Mouse (Mus musculus) thymus, adult 2 months (tissue): ENCODE data around the gene Susd6. TPM values are rescaled to one million over a fixed set of nuclear protein-coding genes. Genes with fewer than 3 reads are reported as not detected.
A peak's percentile ranks its signal among the peaks of the same experiment; 100 is the strongest.

Experiments used
- DNase-seq: peaks from one replicate; pipeline ENCODE4 v3.0.0; 2021
- H3K27ac ChIP-seq: fragments of 200-500 bp; 2 replicates; pipeline ENCODE4 v1.5.1; 2012; ENCODE audit warnings: low read length, control low read depth; ENCODE audit not compliant: control insufficient read depth, insufficient read depth
- H3K27me3 ChIP-seq: fragments of 200-500 bp; 2 replicates; pipeline ENCODE4 v1.6.1; 2012; ENCODE audit warnings: mild to moderate bottlenecking, low read length, moderate library complexity, mixed read lengths; ENCODE audit not compliant: control insufficient read depth, insufficient read depth
- H3K36me3 ChIP-seq: fragments of 200-500 bp; 2 replicates; pipeline ENCODE4 v1.6.1; 2012; ENCODE audit warnings: mild to moderate bottlenecking, low read length, moderate library complexity; ENCODE audit not compliant: control insufficient read depth, insufficient read depth
- H3K4me1 ChIP-seq: fragments of 200-500 bp; replicated peaks from 2 replicates; pipeline ENCODE4 v1.6.1; 2012; ENCODE audit warnings: low read length; ENCODE audit not compliant: control insufficient read depth, insufficient read depth
- H3K4me3 ChIP-seq: fragments of 200-500 bp; 2 replicates; pipeline ENCODE4 v1.5.1; 2012; ENCODE audit warnings: mild to moderate bottlenecking, low read length, control low read depth, moderate library complexity; ENCODE audit not compliant: control insufficient read depth, insufficient read depth
- CTCF ChIP-seq: fragments of 200-500 bp; IDR thresholded peaks from 2 replicates; pipeline ENCODE4 v1.5.1; 2012; ENCODE audit warnings: mild to moderate bottlenecking, control low read depth, low read length, moderate library complexity, borderline replicate concordance; ENCODE audit not compliant: control insufficient read depth, poor library complexity, insufficient read depth; ENCODE audit errors: extremely low read depth
- POLR2A ChIP-seq: fragments of 200-500 bp; IDR thresholded peaks from 2 replicates; pipeline ENCODE4 v1.6.1; 2012; ENCODE audit warnings: mild to moderate bottlenecking, low read length, control low read depth, moderate library complexity; ENCODE audit not compliant: control insufficient read depth, poor library complexity, insufficient read depth; ENCODE audit errors: extremely low read depth
- WGBS: fragments of 180-500 bp; shearing (Covaris S2); methylation state at CpG from one replicate; pipeline ENCODE4 v1.1.7; 2018; 5-methylcytosine and 5-hydroxymethylcytosine counted together
- polyA plus RNA-seq: library from polyadenylated mRNA; depleted of rRNA; stranded (reverse); fragments of >200 nt; gene quantifications from 2 replicates; pipeline ENCODE4 v1.2.3, GENCODE M21; 2012

The Susd6 gene
- polyA plus RNA-seq, 1 experiment, result 81.3 TPM

DNA sequence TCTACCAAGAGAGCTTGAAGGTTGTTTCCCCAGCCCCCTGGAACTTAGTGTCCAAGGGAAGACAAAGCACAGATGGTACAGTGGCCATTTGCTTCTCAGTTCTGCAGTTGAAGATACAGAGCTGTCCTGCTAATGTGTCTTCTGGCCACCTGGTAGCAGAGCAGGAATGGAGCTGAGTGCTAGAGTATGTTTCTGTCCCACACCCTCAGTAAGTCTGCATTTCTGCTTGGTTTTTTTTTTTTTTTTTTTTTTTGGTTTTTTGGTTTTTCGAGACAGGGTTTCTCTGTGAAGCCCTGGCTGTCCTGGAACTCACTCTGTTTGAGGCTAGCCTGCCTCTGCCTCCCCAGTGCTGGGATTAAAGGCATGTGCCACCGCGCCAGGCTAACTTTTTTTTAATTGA is 93.0 kb downstream of the Susd6 start:
- peaks cover 2% of the 10 kb centered on the region; the same call in 1 of the 2 replicates for H3K36me3 ChIP-seq
- DNase-seq, result no peak
- peaks cover 7% of the 10 kb centered on the region for H3K4me1 ChIP-seq
- no peaks in the 10 kb centered on the region for H3K27me3 ChIP-seq
- H3K27ac ChIP-seq, result no peak overlapping the region
- no peak for TF ChIP-seq CTCF
- TF ChIP-seq POLR2A, result no peak
- 82% methylated on average over 3 of the region's 3 CpGs for WGBS
- no peak overlapping the region for H3K4me3 ChIP-seq

DNA sequence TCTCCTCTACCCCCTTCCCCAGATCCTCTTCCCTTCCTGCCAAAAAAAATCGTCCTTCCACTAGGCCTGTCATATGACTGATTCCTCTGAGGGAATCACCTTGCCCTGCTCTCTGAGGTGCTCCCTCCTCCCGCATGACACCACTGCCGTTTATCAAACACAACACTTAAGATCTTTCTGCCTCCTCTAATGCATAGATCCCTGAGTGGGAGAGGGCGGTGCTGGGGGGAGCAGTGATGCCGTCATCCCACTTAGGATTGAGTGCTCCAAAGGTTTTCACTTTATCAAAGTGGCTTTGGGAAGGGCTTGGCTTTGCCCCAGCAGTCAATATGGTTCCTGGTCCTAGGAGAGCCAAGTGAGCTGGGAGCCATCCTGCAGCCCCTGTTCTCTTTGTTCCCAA is 93.6 kb downstream of the Susd6 start:
- no peak for DNase-seq
- H3K27me3 ChIP-seq, result no peaks in the 10 kb centered on the region

DNA sequence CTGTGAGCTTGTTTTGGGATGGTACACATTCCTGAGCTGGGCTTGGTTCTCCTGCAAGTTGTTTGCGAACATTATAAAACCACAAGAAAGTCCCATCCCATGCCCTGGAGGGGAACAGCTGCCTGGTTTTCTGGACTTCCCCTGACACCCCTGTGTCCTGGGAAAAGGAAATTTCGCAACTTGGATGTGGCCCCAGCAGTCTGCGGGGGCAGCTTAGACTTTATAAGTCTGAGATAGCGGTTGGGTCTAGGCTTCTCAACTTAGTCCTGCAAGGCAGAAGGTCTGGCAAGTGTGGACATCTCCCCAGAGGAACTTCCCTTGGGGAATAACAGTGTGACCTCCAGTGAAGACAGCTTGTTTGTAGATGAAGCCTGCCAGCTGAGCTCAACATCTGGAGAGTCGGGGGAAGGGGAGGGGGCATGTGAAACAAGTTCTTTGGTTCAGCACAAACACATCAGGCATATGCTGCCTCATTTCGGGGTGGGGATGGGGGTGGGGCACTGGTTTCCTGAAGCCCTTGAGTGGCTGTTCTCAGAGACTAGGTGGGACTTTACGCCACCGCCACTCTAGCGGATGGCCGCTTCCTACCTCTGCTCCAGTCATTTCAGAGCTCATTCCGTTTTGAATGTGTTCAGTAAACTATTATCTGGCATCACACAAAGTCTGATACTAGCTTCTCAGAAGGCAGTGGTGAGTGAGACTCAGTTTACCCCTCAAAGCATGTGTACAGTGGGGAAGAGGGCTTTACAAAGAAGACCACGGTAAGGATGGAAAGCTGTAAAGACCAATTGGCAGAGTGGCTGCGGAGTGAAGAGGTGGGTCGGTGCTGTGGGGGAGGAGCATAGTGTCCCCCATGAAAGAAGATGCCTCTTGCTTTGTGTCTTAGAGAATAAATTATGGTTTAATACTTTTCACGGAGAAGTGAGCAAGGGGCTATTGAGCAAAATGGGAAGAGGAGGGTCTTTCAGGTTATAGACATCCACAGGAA is 95.3 kb downstream of the Susd6 start:
- 24% methylated on average over 15 of the region's 15 CpGs for WGBS
- Histone ChIP-seq H3K27ac (no peak overlapping the region), H3K4me3 (no peak overlapping the region), H3K4me1 (peaks cover 4% of the 10 kb centered on the region), H3K36me3 (no peaks in the 10 kb centered on the region), H3K27me3 (no peaks in the 10 kb centered on the region)
- peak; percentile 28 for DNase-seq
- no peak for TF ChIP-seq CTCF
- no peak for TF ChIP-seq POLR2A

More for the DNA sequence above, 93.6 kb downstream of the Susd6 start:
- 87% methylated on average over 5 of the region's 5 CpGs for WGBS
- H3K4me3 ChIP-seq, result no peak overlapping the region
- TF ChIP-seq CTCF, result no peak
- no peaks in the 10 kb centered on the region for H3K36me3 ChIP-seq
- no peak overlapping the region for H3K27ac ChIP-seq
- H3K4me1 ChIP-seq, result peaks cover 4% of the 10 kb centered on the region

DNA sequence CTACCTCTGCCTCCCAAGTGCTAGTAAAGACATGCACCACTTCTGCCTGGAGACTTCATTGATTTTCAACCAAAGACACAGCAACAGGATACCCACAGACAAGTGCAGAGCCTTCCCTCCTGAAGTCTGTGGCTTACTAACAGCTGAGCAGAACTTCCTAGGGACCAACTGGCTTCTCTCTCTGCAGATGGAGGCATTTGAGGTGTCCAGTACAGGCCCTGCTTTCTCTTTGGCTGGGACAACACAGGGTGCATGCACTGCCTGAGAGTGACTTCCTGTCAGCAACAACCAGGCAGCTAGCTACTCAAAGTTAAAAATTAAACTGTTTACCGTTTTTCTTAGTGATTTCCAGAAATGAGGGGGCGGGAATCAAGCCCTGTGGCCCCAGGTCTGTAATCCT is 96.7 kb downstream of the Susd6 start:
- TF ChIP-seq CTCF (no peak), POLR2A (no peak)
- WGBS, result 52% methylated on average over 2 of the region's 2 CpGs
- no peaks in the 10 kb centered on the region for H3K36me3 ChIP-seq
- H3K4me3 ChIP-seq, result no peak overlapping the region
- peaks cover 4% of the 10 kb centered on the region for H3K4me1 ChIP-seq
- no peaks in the 10 kb centered on the region for H3K27me3 ChIP-seq
- DNase-seq, result no peak
- no peak overlapping the region for H3K27ac ChIP-seq

DNA sequence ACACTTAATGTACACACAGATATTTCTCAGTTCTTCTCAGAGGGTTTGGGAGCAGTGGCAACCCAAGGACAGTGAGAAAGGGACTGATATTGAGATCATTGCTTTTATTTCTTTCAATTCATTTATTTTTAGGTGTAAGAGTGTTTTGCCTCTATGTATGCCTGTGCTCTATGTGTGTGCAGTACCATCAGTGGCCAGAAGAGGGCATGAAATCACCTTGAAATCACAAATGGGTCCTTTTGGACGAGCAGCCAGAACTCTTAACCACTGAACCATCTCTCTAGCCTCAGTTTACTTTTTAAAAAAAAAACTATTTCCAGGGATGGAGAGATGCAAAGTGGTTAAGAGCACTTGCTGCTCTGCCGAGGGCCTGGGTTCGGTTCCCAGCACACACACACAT is 99.0 kb downstream of the Susd6 start:
- no peaks in the 10 kb centered on the region for H3K36me3 ChIP-seq
- H3K27ac ChIP-seq, result no peak overlapping the region
- WGBS, result over 99% methylated on average over 3 of the region's 3 CpGs
- H3K4me3 ChIP-seq, result no peak overlapping the region
- DNase-seq, result no peak
- H3K4me1 ChIP-seq, result peaks cover 4% of the 10 kb centered on the region
- TF ChIP-seq CTCF, result no peak
- no peaks in the 10 kb centered on the region for H3K27me3 ChIP-seq

DNA sequence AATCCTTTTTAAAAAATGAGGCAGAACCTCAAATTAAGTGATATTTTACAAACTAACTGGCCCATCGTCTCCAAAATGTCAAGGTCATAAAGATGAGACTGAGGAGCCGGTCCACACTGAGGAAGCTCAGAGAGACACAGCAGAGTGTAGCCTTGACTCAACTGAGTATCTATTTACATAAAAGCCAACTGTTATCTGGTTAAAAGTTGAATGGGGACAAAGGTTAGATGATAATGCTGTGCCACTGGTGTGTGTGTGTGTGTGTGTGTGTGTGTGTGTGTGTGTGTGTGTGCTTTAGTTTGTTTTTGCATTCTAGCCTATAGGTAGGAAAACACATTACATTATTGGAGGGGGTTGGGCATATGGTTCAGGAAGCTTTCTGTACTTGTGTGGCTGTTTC is 100.8 kb downstream of the Susd6 start:
- 98% methylated on average over 2 of the region's 2 CpGs for WGBS
- no peaks in the 10 kb centered on the region for H3K4me1 ChIP-seq
- TF ChIP-seq CTCF (no peak), POLR2A (no peak)
- no peak overlapping the region for H3K27ac ChIP-seq
- no peaks in the 10 kb centered on the region for H3K27me3 ChIP-seq
- DNase-seq, result no peak
- H3K4me3 ChIP-seq, result no peak overlapping the region
- H3K36me3 ChIP-seq, result no peaks in the 10 kb centered on the region

DNA sequence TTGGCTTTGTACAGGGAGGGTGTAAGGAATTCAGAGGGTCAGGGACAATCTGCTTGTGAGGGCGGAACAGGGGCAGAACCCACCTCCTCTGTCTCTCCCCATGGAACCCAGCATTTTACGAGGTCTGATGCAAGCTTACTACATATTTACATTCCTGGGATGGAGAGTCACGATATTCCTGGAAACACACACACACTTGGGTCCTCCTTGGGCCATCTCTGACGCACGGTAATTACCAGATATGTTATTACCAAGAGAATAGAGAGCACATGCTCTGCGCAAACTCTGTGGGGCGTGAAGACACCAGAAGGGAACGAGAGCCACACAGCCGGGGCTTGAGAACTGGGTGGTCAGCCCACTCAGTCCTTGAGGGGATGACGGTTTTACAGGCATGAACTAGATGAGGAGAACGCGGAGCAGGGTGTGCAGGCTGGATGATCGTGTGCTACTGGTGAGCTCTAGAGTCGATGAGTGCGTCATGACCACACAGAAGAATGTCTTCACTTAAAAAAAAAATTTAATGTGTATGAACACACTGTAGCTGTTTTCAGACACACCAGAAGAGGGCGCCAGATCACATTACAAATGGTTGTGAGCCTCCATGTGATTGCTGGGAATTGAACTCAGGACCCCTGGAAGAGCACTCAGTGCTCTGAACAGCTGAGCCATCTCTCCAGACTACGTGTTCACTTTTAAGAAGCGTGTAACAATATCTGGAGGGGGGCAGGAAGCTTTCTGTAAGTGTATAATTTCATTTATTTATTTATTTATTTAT is 103.6 kb downstream of the Susd6 start:
- Histone ChIP-seq H3K4me3 (no peak overlapping the region), H3K36me3 (no peaks in the 10 kb centered on the region), H3K27me3 (no peaks in the 10 kb centered on the region), H3K4me1 (no peaks in the 10 kb centered on the region), H3K27ac (no peak overlapping the region)
- TF ChIP-seq POLR2A (no peak), CTCF (no peak)
- WGBS, result 94% methylated on average over 18 of the region's 18 CpGs
- DNase-seq, result no peak
